Mouse (Mus musculus) forebrain, postnatal 0 days (tissue): ENCODE results near the gene Ficd. TPM values are rescaled to one million over a fixed set of nuclear protein-coding genes. Genes with fewer than 3 reads are reported as not detected.

Experiments used
- ATAC-seq: fragments of 200-750 bp; cut with Nextera tagmentation; 2 replicates; pipeline ENCODE4 v1.8.0; 2017; ENCODE audit warnings: mild to moderate bottlenecking, moderate library complexity
- DNase-seq: peaks from one replicate; pipeline ENCODE4 v3.0.0-alpha.2; 2015
- H3K27ac ChIP-seq: fragments of 300-500 bp; sonication (generic); 2 replicates; pipeline ENCODE4 v1.5.1; 2014; ENCODE audit warnings: low read depth, mild to moderate bottlenecking, antibody characterized with exemption, low read length, moderate library complexity, mixed read lengths
- H3K27me3 ChIP-seq: fragments of 300-500 bp; sonication (generic); 2 replicates; pipeline ENCODE4 v1.6.1; 2014; ENCODE audit warnings: mild to moderate bottlenecking, low read length, mixed read lengths; ENCODE audit not compliant: insufficient read depth
- H3K36me3 ChIP-seq: fragments of 300-500 bp; sonication (generic); 2 replicates; pipeline ENCODE4 v1.6.1; 2014; ENCODE audit warnings: mild to moderate bottlenecking, moderate library complexity; ENCODE audit not compliant: insufficient read depth
- H3K4me1 ChIP-seq: fragments of 300-500 bp; sonication (generic); 2 replicates; pipeline ENCODE4 v1.6.1; 2014; ENCODE audit warnings: antibody characterized with exemption; ENCODE audit not compliant: insufficient read depth
- H3K4me2 ChIP-seq: fragments of 300-500 bp; sonication (generic); 2 replicates; pipeline ENCODE4 v1.6.1; 2014; ENCODE audit warnings: low read depth, mild to moderate bottlenecking, moderate library complexity
- H3K4me3 ChIP-seq: fragments of 300-500 bp; sonication (generic); 2 replicates; pipeline ENCODE4 v1.5.1; 2014; ENCODE audit warnings: low read depth, low read length, mixed read lengths
- H3K9ac ChIP-seq: fragments of 300-500 bp; sonication (generic); 2 replicates; pipeline ENCODE4 v1.6.1; 2014; ENCODE audit warnings: mild to moderate bottlenecking
- H3K9me3 ChIP-seq: fragments of 300-500 bp; sonication (generic); 2 replicates; pipeline ENCODE4 v1.6.1; 2016; ENCODE audit warnings: low read length
- CTCF ChIP-seq: sonication (generic); IDR thresholded peaks from 2 replicates; pipeline ENCODE4 v1.5.1; 2016; ENCODE audit warnings: antibody characterized with exemption, control low read depth, low read depth
- WGBS: fragments of 180-500 bp; shearing (Covaris S2); extraction: QIAGEN DNeasy Blood & Tissue Kit; methylation state at CpG from one replicate; pipeline ENCODE4 v1.1.7; 2014; 5-methylcytosine and 5-hydroxymethylcytosine counted together
- polyA plus RNA-seq: library from polyadenylated mRNA; unstranded; fragments of >200 nt; fragmentation: Nextera tagmentation; extraction: Ambion mirVana; gene quantifications from 2 replicates; pipeline ENCODE4 v1.2.1, GENCODE M21; 2015
- total RNA-seq: library from RNA; depleted of rRNA; stranded (reverse); fragments of >200 nt; gene quantifications from 2 replicates; pipeline ENCODE4 v1.2.3, GENCODE M21; 2014; rRNA removed

Ficd gene
- total RNA-seq (9.2 TPM in 2 replicates), polyA plus RNA-seq (6.9 and 8.0 TPM in 2 replicates)

DNA sequence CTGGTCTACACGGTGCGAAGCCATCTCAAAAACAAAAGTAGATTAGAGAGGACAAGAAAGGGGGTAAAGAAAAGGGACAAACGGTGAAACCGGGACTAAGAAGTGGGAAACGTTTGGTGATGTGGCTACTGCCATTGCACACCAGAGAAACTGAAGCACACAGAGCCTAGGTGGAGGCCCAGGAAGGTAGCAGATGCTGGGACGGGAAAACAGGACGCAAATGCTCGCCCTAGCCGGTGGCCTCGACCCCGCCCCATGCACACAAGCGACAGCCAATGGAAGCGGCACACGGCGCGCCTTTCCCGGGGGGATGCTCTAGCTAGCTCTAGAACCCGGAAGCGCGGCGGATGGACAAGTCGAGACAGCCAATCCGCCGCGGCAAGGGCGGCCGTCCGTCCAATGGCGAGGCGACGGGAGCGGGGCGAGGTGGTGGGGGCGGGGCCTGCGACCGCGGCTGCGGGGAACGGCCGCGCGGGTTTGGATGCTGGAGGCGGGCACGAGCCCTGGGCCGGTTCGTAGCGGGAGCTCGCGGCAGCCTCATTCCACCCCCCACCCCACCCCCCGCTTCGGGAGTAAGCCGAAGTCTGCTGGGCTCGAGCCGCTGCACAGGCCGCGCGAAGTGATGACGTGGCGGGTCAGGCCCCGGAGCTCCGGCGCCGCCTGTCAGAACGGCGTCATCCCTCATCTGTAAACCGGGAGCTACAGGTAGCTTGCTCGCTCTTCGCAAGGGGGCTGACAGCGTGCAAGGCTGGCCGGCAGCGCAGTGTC is at the start of gene Ficd:
Gene Ficd, plus strand, starts transcription at position 459 of the 768 bp plus-strand sequence.
- Histone ChIP-seq H3K4me2 (peak within 1 kb of the TSS; percentile 94), H3K36me3 (peaks cover 20% of the 10 kb centered on the region), H3K4me3 (peak within 1 kb of the TSS; percentile 65), H3K9me3 (no peaks in the 10 kb centered on the region), H3K4me1 (no peaks in the 10 kb centered on the region; the same call in none of the 2 replicates), H3K27ac (peak within 1 kb of the TSS; percentile 96), H3K9ac (peak within 1 kb of the TSS; percentile 75), H3K27me3 (no peaks in the 10 kb centered on the region)
- ATAC-seq (peak; percentile 97), DNase-seq (peak; percentile 99)
- WGBS: under 1% methylated on average over 69 of the region's 71 CpGs
- TF ChIP-seq CTCF: no peak

DNA sequence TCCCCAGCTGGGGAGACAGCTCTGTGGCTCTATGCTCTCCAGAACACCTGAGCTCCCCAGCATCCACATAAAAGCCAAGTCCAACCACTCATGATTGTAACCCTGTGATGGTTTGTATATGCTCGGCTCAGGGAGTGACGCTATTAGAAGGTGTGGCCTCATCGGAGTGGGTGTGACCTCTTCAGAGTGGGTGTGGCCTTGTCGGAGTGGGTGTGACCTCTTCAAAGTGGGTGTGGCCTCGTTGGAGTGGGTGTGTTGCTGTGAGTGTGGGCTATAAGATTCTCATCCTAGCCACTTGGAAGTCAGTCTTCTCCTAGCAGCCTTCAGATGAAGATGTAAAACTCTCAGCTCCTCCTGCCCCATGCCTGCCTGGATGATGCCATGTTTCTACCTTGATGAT is 48.1 kb upstream of the Ficd start:
- no peaks in the 10 kb centered on the region for H3K9me3 ChIP-seq
- no peak for ATAC-seq
- no peak for DNase-seq
- no peaks in the 10 kb centered on the region for H3K36me3 ChIP-seq
- no peak overlapping the region for H3K27ac ChIP-seq
- H3K4me3 ChIP-seq: no peak overlapping the region
- no peak for TF ChIP-seq CTCF
- no peaks in the 10 kb centered on the region for H3K4me1 ChIP-seq
- no peak overlapping the region for H3K9ac ChIP-seq
- WGBS: 85% methylated on average over 5 of the region's 5 CpGs
- H3K27me3 ChIP-seq: no peaks in the 10 kb centered on the region
- H3K4me2 ChIP-seq: no peak overlapping the region

DNA sequence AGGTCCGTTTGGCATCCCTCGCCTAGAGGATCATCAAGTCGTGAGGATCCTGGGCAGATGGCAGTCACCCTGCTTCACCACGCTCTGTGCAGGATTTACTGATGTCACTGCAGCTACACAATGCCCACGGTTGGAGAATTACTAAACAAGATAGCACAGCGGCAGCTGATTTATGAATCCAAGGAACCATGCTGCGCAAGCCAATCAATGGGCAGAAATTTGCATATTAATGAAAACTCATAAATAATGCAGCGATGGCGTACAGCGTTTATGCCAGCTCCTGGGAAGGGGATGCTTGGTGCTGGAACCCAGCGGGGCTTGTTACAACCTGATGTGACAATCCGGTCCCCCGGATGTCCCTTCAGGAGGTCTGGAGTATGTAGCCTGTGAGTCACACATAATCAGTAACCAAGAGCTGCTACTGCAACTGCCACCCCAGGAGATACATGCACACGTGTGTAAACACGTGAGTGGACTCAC is 45.5 kb upstream of the Ficd start:
- H3K4me2 ChIP-seq: peak overlapping the region; percentile 30
- TF ChIP-seq CTCF: 0 out of 2 replicates have a peak, but pooled peaks have one; percentile 2
- 23% methylated on average over 15 of the region's 15 CpGs for WGBS
- H3K36me3 ChIP-seq: no peaks in the 10 kb centered on the region
- no peaks in the 10 kb centered on the region for H3K27me3 ChIP-seq
- no peaks in the 10 kb centered on the region for H3K9me3 ChIP-seq
- DNase-seq (peak; percentile 66), ATAC-seq (peak; percentile 86)
- no peak overlapping the region for H3K27ac ChIP-seq
- H3K4me1 ChIP-seq: no peaks in the 10 kb centered on the region
- peak overlapping the region; percentile 22; the same call in 1 of the 2 replicates for H3K9ac ChIP-seq
- no peak overlapping the region for H3K4me3 ChIP-seq

DNA sequence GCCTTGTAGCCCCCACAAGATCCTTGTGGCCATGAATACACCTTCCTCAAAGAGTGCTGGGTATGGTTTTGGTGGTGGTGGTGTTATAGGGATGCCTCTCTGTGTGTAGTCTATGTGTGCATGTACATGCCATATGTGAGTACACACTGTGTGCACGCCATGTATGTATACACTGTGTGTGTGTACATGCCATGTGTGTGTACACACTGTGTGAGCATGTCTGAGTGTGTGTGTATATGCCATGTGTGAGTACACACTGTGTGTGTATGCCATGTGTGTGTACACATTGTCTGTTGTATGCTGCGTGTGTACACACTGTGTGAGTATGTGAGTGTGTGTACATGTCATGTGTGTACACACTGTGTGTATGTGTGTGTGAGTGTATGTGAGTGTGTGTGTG is 44.7 kb upstream of the Ficd start:
- no peaks in the 10 kb centered on the region for H3K9me3 ChIP-seq
- no peaks in the 10 kb centered on the region for H3K36me3 ChIP-seq
- H3K4me3 ChIP-seq: no peak overlapping the region
- no peak for TF ChIP-seq CTCF
- no peak overlapping the region for H3K9ac ChIP-seq
- no peak overlapping the region for H3K27ac ChIP-seq
- WGBS: 92% methylated on average over 2 of the region's 2 CpGs
- ATAC-seq (no peak), DNase-seq (no peak)
- H3K4me1 ChIP-seq: no peaks in the 10 kb centered on the region
- H3K27me3 ChIP-seq: no peaks in the 10 kb centered on the region
- no peak overlapping the region for H3K4me2 ChIP-seq

DNA sequence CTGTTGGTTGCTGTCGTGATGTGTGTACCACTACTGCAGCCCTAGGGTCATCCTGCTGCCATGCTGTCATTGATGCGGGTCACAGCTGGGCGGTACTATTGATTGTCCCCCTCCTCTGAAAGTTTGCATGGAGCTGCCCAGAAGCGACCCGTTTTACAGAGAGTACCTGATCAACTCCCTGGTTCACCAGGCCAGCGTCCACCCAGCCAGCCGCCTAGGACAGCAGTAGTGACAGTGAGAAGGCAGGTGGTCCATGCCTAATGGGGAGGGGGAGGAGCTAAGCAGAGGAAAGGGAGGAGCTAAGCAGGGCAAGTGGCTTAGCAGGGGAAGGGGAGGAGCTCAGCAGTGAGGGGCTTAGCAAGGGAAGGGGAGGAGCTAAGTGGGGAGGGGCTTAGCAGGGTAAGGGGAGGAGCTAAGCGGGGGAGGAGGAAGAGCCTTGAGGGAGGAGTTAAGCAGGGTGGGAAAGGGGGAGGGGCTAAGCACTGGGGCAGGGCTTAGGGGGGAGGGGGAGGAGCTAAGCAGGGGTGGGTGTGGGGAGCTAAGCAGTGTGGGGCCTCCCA is 42.3 kb upstream of the Ficd start:
- Histone ChIP-seq H3K27ac (no peak overlapping the region), H3K27me3 (no peaks in the 10 kb centered on the region), H3K4me3 (no peak overlapping the region), H3K4me1 (no peaks in the 10 kb centered on the region), H3K9ac (no peak overlapping the region), H3K9me3 (no peaks in the 10 kb centered on the region), H3K4me2 (no peak overlapping the region), H3K36me3 (no peaks in the 10 kb centered on the region)
- WGBS: 90% methylated on average over 8 of the region's 8 CpGs
- DNase-seq: no peak
- TF ChIP-seq CTCF: no peak
- ATAC-seq: no peak

DNA sequence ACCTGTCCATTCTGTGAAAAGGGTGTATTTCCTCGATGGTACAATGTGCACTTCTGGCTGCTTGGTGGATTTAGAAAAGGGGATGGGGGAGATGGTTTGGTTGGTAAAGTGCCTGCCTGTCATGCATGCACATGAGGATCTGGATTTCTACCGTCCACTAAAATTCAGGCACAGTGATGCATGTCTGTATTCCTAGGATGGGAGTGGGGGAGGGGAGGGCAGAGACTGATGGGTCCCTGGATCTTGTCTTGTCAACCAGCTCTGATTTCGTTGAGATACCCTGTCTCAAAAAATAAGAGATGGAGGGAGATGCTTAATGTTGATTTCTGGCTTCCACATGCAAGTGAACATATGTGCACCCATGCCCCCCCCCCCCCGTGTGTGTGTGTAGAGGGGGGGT is 41.6 kb upstream of the Ficd start:
- Histone ChIP-seq H3K4me3 (no peak overlapping the region), H3K4me1 (no peaks in the 10 kb centered on the region), H3K9me3 (no peaks in the 10 kb centered on the region), H3K36me3 (no peaks in the 10 kb centered on the region), H3K27me3 (no peaks in the 10 kb centered on the region), H3K9ac (no peak overlapping the region), H3K27ac (no peak overlapping the region), H3K4me2 (no peak overlapping the region)
- no peak for TF ChIP-seq CTCF
- WGBS: 65% methylated on average over 4 of the region's 4 CpGs
- DNase-seq (no peak), ATAC-seq (no peak)

DNA sequence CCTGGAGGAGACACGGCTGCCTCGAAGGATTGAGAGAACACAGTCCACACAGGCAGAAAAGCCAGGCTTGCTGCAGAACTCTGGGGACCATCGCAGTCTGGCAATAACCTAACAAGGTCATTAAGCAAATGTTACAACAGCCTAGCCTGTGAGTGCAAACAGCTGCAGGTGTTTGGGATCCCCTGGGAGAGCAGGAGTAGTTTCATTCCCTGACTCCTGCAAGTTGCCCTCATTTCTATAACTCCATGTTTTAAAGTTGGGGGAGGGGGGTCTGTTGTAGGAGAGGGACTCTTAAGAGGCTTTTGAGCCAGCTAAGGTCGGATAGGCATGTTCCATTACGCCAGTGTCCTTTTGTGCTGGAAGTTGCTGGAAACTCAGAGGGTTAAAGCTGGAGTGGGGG is 41.2 kb upstream of the Ficd start:
- WGBS: 39% methylated on average over 5 of the region's 5 CpGs

More for the DNA sequence above, 41.2 kb upstream of the Ficd start:
- Histone ChIP-seq H3K9ac (no peak overlapping the region), H3K4me2 (no peak overlapping the region), H3K27ac (no peak overlapping the region), H3K27me3 (no peaks in the 10 kb centered on the region), H3K9me3 (no peaks in the 10 kb centered on the region), H3K4me1 (no peaks in the 10 kb centered on the region), H3K4me3 (no peak overlapping the region), H3K36me3 (no peaks in the 10 kb centered on the region)
- no peak for TF ChIP-seq CTCF
- no peak for ATAC-seq
- no peak for DNase-seq
